Mouse (Mus musculus) cerebellum, postnatal 25 days (tissue): ENCODE measurements at regions not wholly inside any gene's neighbourhood (a gene's known extent, or its start where the extent isn't known, plus 50 kb on each side); places are given as distances from the start of the nearest gene placed in this dataset.

ENCODE experiments used
- DNase-seq, 2 experiments: peaks; one replicate each; pipeline ENCODE4 v3.0.0; 2021; ENCODE audit warnings: mixed read lengths in 2 of 2

GRCm38 (mm10) chr17:83096451-83096850 lies 118.6 kb upstream of the Pkdcc start:
- no peak for DNase-seq

- DNase-seq: no peak
Observed at GRCm38 (mm10) chr17:83097998-83098397, 117.1 kb upstream of the Pkdcc start.

- DNase-seq: no peak
Observed at GRCm38 (mm10) chr17:83098679-83099413, 116.2 kb upstream of the Pkdcc start.

GRCm38 (mm10) chr17:83101035-83101434 lies 114.1 kb upstream of the Pkdcc start:
- DNase-seq: no peak

- no peak for DNase-seq
Observed at GRCm38 (mm10) chr17:83101756-83102155, 113.3 kb upstream of the Pkdcc start.

- DNase-seq: no peak
Observed at GRCm38 (mm10) chr17:83102675-83103412, 112.2 kb upstream of the Pkdcc start.

- DNase-seq: no peak
Observed at GRCm38 (mm10) chr17:83108151-83108550, 106.9 kb upstream of the Pkdcc start.

- DNase-seq: no peak
Observed at GRCm38 (mm10) chr17:83109792-83110440, 105.2 kb upstream of the Pkdcc start.

GRCm38 (mm10) chr17:83110556-83110955 lies 104.5 kb upstream of the Pkdcc start:
- DNase-seq: no peak

- DNase-seq: peak; percentile 21 to 31
Observed at GRCm38 (mm10) chr17:83115146-83115545, 99.9 kb upstream of the Pkdcc start.

GRCm38 (mm10) chr17:83115832-83116480 lies 99.1 kb upstream of the Pkdcc start:
- DNase-seq: no peak

GRCm38 (mm10) chr17:83120665-83121232 lies 94.3 kb upstream of the Pkdcc start:
- no peak for DNase-seq

- DNase-seq: peak in 1 of 2 experiments; percentile 19
Observed at GRCm38 (mm10) chr17:83122525-83123280, 92.4 kb upstream of the Pkdcc start.

- no peak for DNase-seq
Observed at GRCm38 (mm10) chr17:83125057-83125456, 90.0 kb upstream of the Pkdcc start.

GRCm38 (mm10) chr17:83127842-83128241 lies 87.2 kb upstream of the Pkdcc start:
- DNase-seq: no peak

GRCm38 (mm10) chr17:83128843-83129544 lies 86.1 kb upstream of the Pkdcc start:
- DNase-seq: peak; percentile 64 to 74

GRCm38 (mm10) chr17:83129658-83130057 lies 85.4 kb upstream of the Pkdcc start:
- DNase-seq: no peak

GRCm38 (mm10) chr17:83133201-83133600 lies 81.9 kb upstream of the Pkdcc start:
- no peak for DNase-seq

GRCm38 (mm10) chr17:83135441-83136120 lies 79.5 kb upstream of the Pkdcc start:
- no peak for DNase-seq

GRCm38 (mm10) chr17:83136267-83136666 lies 78.8 kb upstream of the Pkdcc start:
- no peak for DNase-seq

- no peak for DNase-seq
Observed at GRCm38 (mm10) chr17:83137720-83138119, 77.4 kb upstream of the Pkdcc start.
